Mouse (Mus musculus) cerebellum, postnatal 14 days (tissue): Measurements from ENCODE around the gene Prr7.

Experiments
- DNase-seq, 2 experiments: peaks; one replicate each; pipeline ENCODE4 v3.0.0; 2021; ENCODE audit warnings: mixed read lengths in 2 of 2

Prr7 gene

GRCm38 (mm10) chr13:55449205-55449604 is 14.9 kb upstream of the Prr7 start:
- DNase-seq, result no peak

GRCm38 (mm10) chr13:55449679-55450441 is 14.2 kb upstream of the Prr7 start:
- no peak for DNase-seq

- DNase-seq, result peak; percentile 63 to 67
Observed at GRCm38 (mm10) chr13:55450511-55450980, 13.5 kb upstream of the Prr7 start.

GRCm38 (mm10) chr13:55451296-55451695 is 12.8 kb upstream of the Prr7 start:
- DNase-seq, result peak in 1 of 2 experiments; percentile 22

- peak in 1 of 2 experiments; percentile 59 for DNase-seq
Observed at GRCm38 (mm10) chr13:55451785-55452549, 12.1 kb upstream of the Prr7 start.

GRCm38 (mm10) chr13:55462965-55463364 is 1.1 kb upstream of the Prr7 start:
- no peak for DNase-seq

- no peak for DNase-seq
Observed at GRCm38 (mm10) chr13:55463399-55464026, 554 bp upstream of the Prr7 start.

GRCm38 (mm10) chr13:55465184-55465583 is 1.1 kb downstream of the Prr7 start:
- no peak for DNase-seq

GRCm38 (mm10) chr13:55465830-55466440 is 1.9 kb downstream of the Prr7 start:
- DNase-seq, result no peak

GRCm38 (mm10) chr13:55468851-55469560 is 4.9 kb downstream of the Prr7 start:
- DNase-seq, result peak in 1 of 2 experiments; percentile 48

- DNase-seq, result peak; percentile 93 to 94
Observed at GRCm38 (mm10) chr13:55470372-55470771, 6.3 kb downstream of the Prr7 start.

- peak; percentile 93 for DNase-seq
Observed at GRCm38 (mm10) chr13:55471156-55471818, 7.2 kb downstream of the Prr7 start.

- DNase-seq, result no peak
Observed at GRCm38 (mm10) chr13:55471819-55472131, 7.7 kb downstream of the Prr7 start.

- DNase-seq, result peak; percentile 75 to 80
Observed at GRCm38 (mm10) chr13:55472132-55473022, 8.3 kb downstream of the Prr7 start.

- DNase-seq, result peak in 1 of 2 experiments; percentile 56
Observed at GRCm38 (mm10) chr13:55473076-55473831, 9.2 kb downstream of the Prr7 start.

- peak in 1 of 2 experiments; percentile 57 for DNase-seq
Observed at GRCm38 (mm10) chr13:55473961-55474360, 9.9 kb downstream of the Prr7 start.

GRCm38 (mm10) chr13:55474621-55475069 is 10.6 kb downstream of the Prr7 start:
- peak; percentile 62 to 73 for DNase-seq

GRCm38 (mm10) chr13:55475750-55476149 is 11.7 kb downstream of the Prr7 start:
- DNase-seq, result no peak

- no peak for DNase-seq
Observed at GRCm38 (mm10) chr13:55476256-55476655, 12.2 kb downstream of the Prr7 start.

GRCm38 (mm10) chr13:55477492-55477891 is 13.4 kb downstream of the Prr7 start:
- no peak for DNase-seq
